Mouse (Mus musculus) embryonic fibroblast, embryonic 13.5 days (primary cell): ENCODE measurements around the gene Galk2.

Source experiments
- CTCF ChIP-seq: IDR thresholded peaks from 2 replicates; pipeline ENCODE4 v1.5.1; 2011; ENCODE audit warnings: mild to moderate bottlenecking, control low read depth, low read length, moderate library complexity, borderline replicate concordance; ENCODE audit not compliant: insufficient read depth
- POLR2A ChIP-seq: IDR thresholded peaks from 2 replicates; pipeline ENCODE4 v1.6.1; 2011; ENCODE audit warnings: low read depth, mild to moderate bottlenecking, control low read depth, low read length, moderate library complexity

- TF ChIP-seq CTCF, result no peak
- TF ChIP-seq POLR2A, result no peak
Measured at GRCm38 (mm10) chr2:125893096-125893495, 34.2 kb downstream of the Galk2 start.
